ENCODE assay signal across 9 mouse cellular contexts in genomic region chr4:5583989-5584677, GRCm38 (mm10).
A peak's percentile ranks its signal among the peaks of the same experiment; 100 is the strongest.
DNase-seq lines count a peak whose midpoint lies in the region; ATAC-seq and TF ChIP-seq lines count a peak whose summit lies in the region.
"Had no signal": no experiment of that assay in that cellular context is flagged by ENCODE, and none has a peak within 500 bp of the region (broad histone marks: within the 10 kb centered on the region; RNA-seq: fewer than 3 reads in every experiment).

No protein-coding gene starts in this region.

- no peak overlapping the region for H3K9ac ChIP-seq in forebrain, postnatal 0 days
- H3K9ac ChIP-seq in kidney, postnatal 0 days (ENCODE audit: low read depth, low read length) = no peak overlapping the region
- H3K9ac ChIP-seq in liver, embryonic 11.5 days (ENCODE audit: low read depth, low read length) = no peak overlapping the region
- H3K9ac ChIP-seq: lung, embryonic 15.5 days had no signal

- H3K9me3 ChIP-seq in forebrain, postnatal 0 days (ENCODE audit: low read length) = no peaks in the 10 kb centered on the region
- H3K9me3 ChIP-seq in forebrain, embryonic 10.5 days = no peaks in the 10 kb centered on the region
- H3K9me3 ChIP-seq in kidney, postnatal 0 days (replicated peaks; ENCODE audit: low read length) = no peaks in the 10 kb centered on the region
- no peaks in the 10 kb centered on the region for H3K9me3 ChIP-seq in liver, embryonic 11.5 days (ENCODE audit: control insufficient read depth, low read length)
- H3K9me3 ChIP-seq: lung, embryonic 15.5 days had no signal

- no peaks in the 10 kb centered on the region for H3K4me1 ChIP-seq in forebrain, postnatal 0 days (ENCODE audit: insufficient read depth)
- peaks cover 5% of the 10 kb centered on the region for H3K4me1 ChIP-seq in forebrain, embryonic 10.5 days
- no peaks in the 10 kb centered on the region for H3K4me1 ChIP-seq in kidney, postnatal 0 days (replicated peaks; ENCODE audit: insufficient read depth, low read length)
- no peaks in the 10 kb centered on the region for H3K4me1 ChIP-seq in liver, embryonic 11.5 days (replicated peaks; ENCODE audit: control insufficient read depth, insufficient read depth, low read length)
- H3K4me1 ChIP-seq: lung, embryonic 15.5 days had no signal

- H3K27me3 ChIP-seq in forebrain, postnatal 0 days (ENCODE audit: insufficient read depth, low read length) = no peaks in the 10 kb centered on the region
- H3K27me3 ChIP-seq in forebrain, embryonic 10.5 days (ENCODE audit: poor library complexity, severe bottlenecking) = no peaks in the 10 kb centered on the region
- H3K27me3 ChIP-seq in kidney, postnatal 0 days (ENCODE audit: insufficient read depth, low read length) = no peaks in the 10 kb centered on the region
- H3K27me3 ChIP-seq in liver, embryonic 11.5 days (replicated peaks; ENCODE audit: control insufficient read depth, insufficient read depth, low read length) = no peaks in the 10 kb centered on the region
- H3K27me3 ChIP-seq: lung, embryonic 15.5 days had no signal

- intact Hi-C loops in gastrocnemius, postnatal 14 days (cut with DNase I; ENCODE audit: low total_unique reads) = no loop called here
- intact Hi-C loops in left cerebral cortex, postnatal 10 days (cut with DNase I) = no loop called here

- H3K4me2 ChIP-seq in forebrain, postnatal 0 days (ENCODE audit: low read depth) = no peak overlapping the region
- H3K4me2 ChIP-seq in kidney, postnatal 0 days (ENCODE audit: low read length) = no peak overlapping the region
- H3K4me2 ChIP-seq in liver, embryonic 11.5 days = no peak overlapping the region
- H3K4me2 ChIP-seq: lung, embryonic 15.5 days had no signal

- peak; percentile 6 for DNase-seq in forebrain, postnatal 0 days
- no peak for DNase-seq in forebrain, embryonic 10.5 days (ENCODE audit: extremely low spot score, low spot score)
- DNase-seq in Muller cell, postnatal 12 days (ENCODE audit: inconsistent ontology term) = peak; percentile 84
- DNase-seq in gastrocnemius, postnatal 14 days = peak; percentile 64
- peak; percentile 57 for DNase-seq in kidney, postnatal 0 days (ENCODE audit: low spot score)
- DNase-seq in liver, embryonic 11.5 days (ENCODE audit: low spot score) = no peak
- no peak for DNase-seq in spleen, postnatal 10 days (ENCODE audit: low spot score in 2 of 2)
- no peak for DNase-seq in left cerebral cortex, postnatal 10 days (ENCODE audit: extremely low spot score in 1 of 2, low spot score in 2 of 2)

- ATAC-seq in forebrain, postnatal 0 days = peak; percentile 56
- ATAC-seq in kidney, postnatal 0 days (replicated peaks; ENCODE audit: low FRiP score, low read depth) = no peak
- ATAC-seq in liver, embryonic 11.5 days (replicated peaks; ENCODE audit: low FRiP score) = no peak

- H3K36me3 ChIP-seq in forebrain, postnatal 0 days (ENCODE audit: insufficient read depth) = no peaks in the 10 kb centered on the region
- H3K36me3 ChIP-seq in forebrain, embryonic 10.5 days (replicated peaks) = no peaks in the 10 kb centered on the region
- no peaks in the 10 kb centered on the region for H3K36me3 ChIP-seq in kidney, postnatal 0 days (ENCODE audit: insufficient read depth, low read length)
- no peaks in the 10 kb centered on the region for H3K36me3 ChIP-seq in liver, embryonic 11.5 days (ENCODE audit: control insufficient read depth, insufficient read depth, low read length)
- H3K36me3 ChIP-seq: lung, embryonic 15.5 days had no signal

- no peak for TF ChIP-seq CTCF in forebrain, postnatal 0 days (IDR thresholded peaks at IDR 0.05; ENCODE audit: low read depth)
- TF ChIP-seq CTCF in kidney, postnatal 0 days (IDR thresholded peaks at IDR 0.05; ENCODE audit: low read depth) = no peak

- WGBS in forebrain, postnatal 0 days = 56% methylated on average over 6 of the region's 6 CpGs
- WGBS in forebrain, embryonic 10.5 days = 83% methylated on average over 6 of the region's 6 CpGs
- 34% methylated on average over 6 of the region's 6 CpGs for WGBS in kidney, postnatal 0 days
- WGBS in liver, embryonic 11.5 days = 60% methylated on average over 6 of the region's 6 CpGs

- no peak overlapping the region for H3K27ac ChIP-seq in forebrain, postnatal 0 days (ENCODE audit: low read depth, low read length)
- no peak overlapping the region for H3K27ac ChIP-seq in forebrain, embryonic 10.5 days
- H3K27ac ChIP-seq in kidney, postnatal 0 days = no peak overlapping the region
- H3K27ac ChIP-seq in liver, embryonic 11.5 days (ENCODE audit: low read depth, low read length) = no peak overlapping the region
- H3K27ac ChIP-seq: lung, embryonic 15.5 days had no signal

- no peak overlapping the region for H3K4me3 ChIP-seq in forebrain, postnatal 0 days (ENCODE audit: low read depth, low read length)
- no peak overlapping the region for H3K4me3 ChIP-seq in forebrain, embryonic 10.5 days
- no peak overlapping the region for H3K4me3 ChIP-seq in kidney, postnatal 0 days (replicated peaks; ENCODE audit: low read depth, low read length)
- H3K4me3 ChIP-seq in liver, embryonic 11.5 days (ENCODE audit: low read depth, low read length) = no peak overlapping the region
- H3K4me3 ChIP-seq: lung, embryonic 15.5 days had no signal

Comparison
In these comparisons a context has a peak if more than half of its experiments do, and no peak if none do; other contexts are left out.
1. DNase-seq: peak in forebrain, postnatal 0 days (single experiment), Muller cell, postnatal 12 days (single experiment), gastrocnemius, postnatal 14 days (single experiment) and kidney, postnatal 0 days (single experiment); none in forebrain, embryonic 10.5 days (single experiment), liver, embryonic 11.5 days (single experiment), spleen, postnatal 10 days (0 of 2) and left cerebral cortex, postnatal 10 days (0 of 2).